ENCODE assay signal across 10 mouse cellular contexts in the genomic region with DNA sequence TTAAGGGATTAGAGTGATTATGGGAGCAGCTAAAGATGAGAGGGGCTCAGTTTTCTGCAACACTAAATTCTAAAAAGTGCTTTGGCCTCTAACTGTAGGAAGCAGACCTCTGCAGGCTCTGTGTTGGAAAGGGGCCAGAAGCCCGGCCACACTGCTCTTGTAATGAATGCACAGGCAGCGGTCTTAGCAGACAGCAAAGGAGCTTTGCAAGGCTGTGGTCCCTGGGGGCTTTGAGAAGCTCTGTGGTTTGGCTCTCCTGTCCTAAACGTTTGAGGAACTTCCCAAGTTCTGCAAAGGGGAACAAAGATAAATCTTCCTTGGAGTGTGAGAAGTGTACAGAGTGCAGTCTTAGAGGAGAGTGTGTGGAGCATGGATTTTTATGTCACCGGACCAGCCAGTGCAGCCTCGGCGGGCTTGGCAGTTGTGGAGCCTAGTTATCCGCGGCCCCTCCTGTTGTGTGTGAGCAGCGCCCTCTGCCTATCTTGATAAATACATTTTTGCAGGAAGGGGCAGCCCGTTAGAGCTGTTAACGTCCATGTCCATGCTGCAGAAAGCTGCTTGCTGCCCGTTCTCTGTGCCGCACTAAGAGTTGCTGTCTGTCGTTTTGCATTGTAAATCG. TPM values are rescaled to one million over a fixed set of nuclear protein-coding genes. Genes with fewer than 3 reads are reported as not detected.
DNase-seq lines count a peak whose midpoint lies in the region; ATAC-seq and TF ChIP-seq lines count a peak whose summit lies in the region.
"Had no signal": no experiment of that assay in that cellular context is flagged by ENCODE, and none has a peak within 500 bp of the region (broad histone marks: within the 10 kb centered on the region; RNA-seq: fewer than 3 reads in every experiment).

No protein-coding gene starts in this region.

- 84% methylated on average over 15 of the region's 15 CpGs for WGBS in kidney, embryonic 14.5 days
- 55% methylated on average over 15 of the region's 15 CpGs for WGBS in kidney, adult 2 months
- WGBS in forebrain, embryonic 15.5 days, result 63% methylated on average over 15 of the region's 15 CpGs

- H3K9ac ChIP-seq in kidney, embryonic 14.5 days (ENCODE audit: low read depth, low read length), result no peak overlapping the region
- H3K9ac ChIP-seq in forebrain, embryonic 15.5 days (replicated peaks), result no peak overlapping the region
- H3K9ac ChIP-seq: midbrain, embryonic 12.5 days had no signal

- no peak for TF ChIP-seq CTCF in kidney, adult 2 months (conservative IDR thresholded peaks at IDR 0.05; ENCODE audit: insufficient read depth, insufficient read length, low read depth, low read length)

- no peaks in the 10 kb centered on the region for H3K27me3 ChIP-seq in kidney, embryonic 14.5 days (ENCODE audit: control insufficient read depth, insufficient read depth, low read length)
- H3K27me3 ChIP-seq in kidney, adult 2 months (replicated peaks; ENCODE audit: control insufficient read depth, insufficient read depth, low read length), result no peaks in the 10 kb centered on the region
- no peaks in the 10 kb centered on the region for H3K27me3 ChIP-seq in forebrain, embryonic 15.5 days
- H3K27me3 ChIP-seq: midbrain, embryonic 12.5 days had no signal

- H3K4me1 ChIP-seq in kidney, embryonic 14.5 days (ENCODE audit: control insufficient read depth, insufficient read depth, low read length), result no peaks in the 10 kb centered on the region
- 0 out of 2 replicates have a peak, but pooled peaks cover 4% of the 10 kb centered on the region for H3K4me1 ChIP-seq in kidney, adult 2 months (ENCODE audit: control insufficient read depth, insufficient read depth, low read length)
- no peaks in the 10 kb centered on the region for H3K4me1 ChIP-seq in forebrain, embryonic 15.5 days
- H3K4me1 ChIP-seq: midbrain, embryonic 12.5 days had no signal

- no peak for TF ChIP-seq POLR2A in kidney, adult 2 months (IDR thresholded peaks at IDR 0.05; ENCODE audit: low read depth, low read length)

- H3K36me3 ChIP-seq in kidney, embryonic 14.5 days (ENCODE audit: control insufficient read depth, insufficient read depth, low read length), result peaks cover 66% of the 10 kb centered on the region
- peaks cover 21% of the 10 kb centered on the region for H3K36me3 ChIP-seq in kidney, adult 2 months (ENCODE audit: control insufficient read depth, insufficient read depth, low read length)
- H3K36me3 ChIP-seq in forebrain, embryonic 15.5 days, result peaks cover 65% of the 10 kb centered on the region

- no peak overlapping the region for H3K27ac ChIP-seq in kidney, embryonic 14.5 days (ENCODE audit: low read depth, low read length)
- no peak overlapping the region for H3K27ac ChIP-seq in kidney, adult 2 months (ENCODE audit: insufficient read depth, low read depth, low read length)
- H3K27ac ChIP-seq in forebrain, embryonic 15.5 days (replicated peaks), result no peak overlapping the region
- H3K27ac ChIP-seq: midbrain, embryonic 12.5 days had no signal

- no peak for ATAC-seq in kidney, embryonic 14.5 days (ENCODE audit: low FRiP score, low TSS enrichment)
- no peak for ATAC-seq in forebrain, embryonic 15.5 days (replicated peaks)

- H3K4me3 ChIP-seq in kidney, embryonic 14.5 days (ENCODE audit: low read length), result no peak overlapping the region
- no peak overlapping the region for H3K4me3 ChIP-seq in kidney, adult 2 months (ENCODE audit: insufficient read depth, low read depth, low read length)
- no peak overlapping the region for H3K4me3 ChIP-seq in forebrain, embryonic 15.5 days
- H3K4me3 ChIP-seq: midbrain, embryonic 12.5 days had no signal

- H3K4me2 ChIP-seq in kidney, embryonic 14.5 days (replicated peaks; ENCODE audit: low read depth, low read length), result no peak overlapping the region
- no peak overlapping the region for H3K4me2 ChIP-seq in forebrain, embryonic 15.5 days (replicated peaks)
- H3K4me2 ChIP-seq: midbrain, embryonic 12.5 days had no signal

- H3K9me3 ChIP-seq in kidney, embryonic 14.5 days (ENCODE audit: control insufficient read depth, low read length), result no peaks in the 10 kb centered on the region
- no peaks in the 10 kb centered on the region for H3K9me3 ChIP-seq in forebrain, embryonic 15.5 days
- H3K9me3 ChIP-seq: midbrain, embryonic 12.5 days had no signal

- peak; percentile 46 for DNase-seq in kidney, adult 18-20 months
- peak; percentile 89 for DNase-seq in MN1 (ENCODE audit: low spot score)
- DNase-seq in cerebellum, postnatal 10 days, result peak; percentile 63 to 71
- DNase-seq in kidney, adult 2 months, result peak; percentile 58
- DNase-seq in testis, postnatal 14 days (ENCODE audit: low spot score), result peak; percentile 48
- no peak for DNase-seq in frontal cortex, postnatal 25 days (ENCODE audit: low spot score in 2 of 2)

RNA-seq across cellular contexts. Expression of gene Ddx6, which starts 33.0 kb away (rescaled TPM):
- 28.2 and 29.1 TPM in 2 replicates for polyA plus RNA-seq in kidney, embryonic 14.5 days (2014; fragmentation: Nextera tagmentation; extraction: Ambion mirVana)
- polyA plus RNA-seq in kidney, adult 2 months (2012; rRNA removed), result 18.1 and 20.8 TPM in 2 replicates
- 22.9 and 23.1 TPM in 2 replicates for polyA plus RNA-seq in forebrain, embryonic 15.5 days (2015; fragmentation: Nextera tagmentation; extraction: Ambion mirVana)

RNA-seq across cellular contexts. Expression of gene Treh, which starts 35.4 kb away (rescaled TPM):
- polyA plus RNA-seq in kidney, embryonic 14.5 days (2014; fragmentation: Nextera tagmentation; extraction: Ambion mirVana), result not detected in 2 replicates
- 32.2 and 34.4 TPM in 2 replicates for polyA plus RNA-seq in kidney, adult 2 months (2012; rRNA removed)
- polyA plus RNA-seq in forebrain, embryonic 15.5 days (2015; fragmentation: Nextera tagmentation; extraction: Ambion mirVana), result not detected in 2 replicates
- polyA plus RNA-seq: heart, postnatal 0 days; midbrain, embryonic 12.5 days had no signal

Comparison
In these comparisons a context has a peak if more than half of its experiments do, and no peak if none do; other contexts are left out.
1. RNA of gene Treh, which starts 35.4 kb away (polyA plus RNA-seq): 32.2 to 34.4 TPM in kidney, adult 2 months; not detected in kidney, embryonic 14.5 days and not detected in forebrain, embryonic 15.5 days; every median in the first group is over 10 times any median in the second.
2. DNase-seq: peak in kidney, adult 18-20 months (single experiment), MN1 (single experiment), cerebellum, postnatal 10 days (2 of 2), kidney, adult 2 months (single experiment) and testis, postnatal 14 days (single experiment); none in frontal cortex, postnatal 25 days (0 of 2).